Mouse (Mus musculus): Measurements from ENCODE around the gene Cxcl14.

Gene Cxcl14

GRCm38 (mm10) chr13:56289998-56290397 lies 6.4 kb downstream of the Cxcl14 start:
- in situ Hi-C loops (cut with MseI, MboI) = no loop called here

DNA sequence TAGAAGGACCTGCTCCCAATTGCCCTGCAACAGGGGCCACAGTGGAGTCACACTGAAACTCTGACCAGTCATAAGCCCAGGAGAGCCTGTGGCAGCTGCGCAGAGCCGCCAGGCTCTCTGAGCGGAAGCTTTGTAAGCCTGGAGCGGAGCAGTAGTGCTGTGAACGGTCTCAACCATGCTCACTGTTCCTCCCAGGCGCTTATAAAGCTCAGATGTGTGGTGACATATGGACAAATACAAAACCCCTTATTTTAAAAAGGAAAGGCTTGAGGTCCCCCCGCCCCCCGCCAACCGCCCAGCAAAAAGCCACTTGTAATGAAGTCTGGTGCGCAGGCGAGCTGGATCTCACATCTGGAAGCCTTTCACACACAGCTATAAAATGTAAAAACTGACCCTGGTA lies 7.1 kb downstream of the Cxcl14 start:
- in situ Hi-C loops (cut with MseI, MboI) = no loop called here

DNA sequence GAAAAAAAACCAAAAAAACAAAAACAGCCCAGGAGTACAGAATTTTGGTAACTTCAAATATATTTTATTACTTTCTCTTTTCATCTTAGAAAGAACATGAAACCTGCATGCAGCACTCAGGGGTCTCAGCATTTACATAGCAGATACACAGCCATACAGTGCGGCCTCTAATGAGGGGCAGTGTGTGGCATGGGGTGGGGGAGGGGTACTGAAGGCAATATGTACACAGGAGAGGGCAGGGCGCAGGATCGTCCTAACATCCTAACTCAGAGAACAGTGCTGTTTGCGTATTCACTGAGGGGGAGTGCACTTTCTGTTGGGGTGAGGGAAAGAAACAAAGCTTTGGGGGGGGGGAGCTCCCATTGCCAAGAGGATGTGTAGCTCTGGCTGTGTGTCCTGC lies 7.8 kb downstream of the Cxcl14 start:
- in situ Hi-C loops (cut with MseI, MboI) = no loop called here

GRCm38 (mm10) chr13:56287091-56287490 lies 9.3 kb downstream of the Cxcl14 start:
- in situ Hi-C loops (cut with MseI, MboI) = no loop called here

DNA sequence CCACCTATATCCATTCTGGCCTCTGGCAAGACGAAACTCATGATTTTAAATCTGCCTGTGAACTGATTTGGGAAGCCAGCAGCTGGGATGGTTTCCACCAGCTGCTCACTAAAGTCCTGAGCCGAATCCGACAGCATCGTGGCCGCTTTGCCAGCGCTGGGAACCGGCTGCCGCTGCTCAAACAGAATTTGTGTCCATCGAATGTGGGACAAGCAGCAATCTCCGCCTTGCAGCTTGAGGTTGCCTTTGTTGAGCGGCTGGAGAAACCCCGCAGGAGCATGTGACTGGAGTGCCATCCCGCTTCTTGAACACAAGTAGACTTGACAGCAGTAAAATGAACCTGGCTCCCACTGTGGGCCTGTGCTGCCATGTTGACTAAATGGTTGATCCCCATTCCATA lies 13.0 kb downstream of the Cxcl14 start:
- in situ Hi-C loops (cut with MseI, MboI) = loop anchor here (5.0 kb wide), 2 partner anchors 139 to 149 kb away; no protein-coding TSS in a partner anchor

DNA sequence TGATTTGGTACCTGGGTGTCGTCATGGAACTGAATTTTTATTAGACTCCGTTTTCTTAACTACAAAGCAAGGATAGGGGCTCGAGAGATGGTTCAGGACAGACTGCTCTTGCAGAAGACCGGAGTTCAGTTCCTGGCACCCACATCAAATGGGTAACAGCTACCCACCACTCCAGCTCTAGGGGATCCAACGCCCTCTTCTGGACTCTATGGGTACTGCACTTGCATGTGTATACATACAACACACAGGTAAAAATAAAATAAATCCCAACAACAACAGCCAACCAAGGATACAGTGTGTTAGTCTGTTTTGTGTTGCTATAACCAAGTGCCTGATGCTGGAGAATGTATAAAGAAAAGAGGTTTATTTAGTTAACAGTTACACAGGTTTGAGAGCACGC lies 16.0 kb downstream of the Cxcl14 start:
- in situ Hi-C loops (cut with MseI, MboI) = loop anchor here (5.0 kb wide), 2 partner anchors 142 to 152 kb away; no protein-coding TSS in a partner anchor

- in situ Hi-C loops (cut with MseI, MboI) = no loop called here
These were observed 16.9 kb downstream of the Cxcl14 start for GRCm38 (mm10) chr13:56279439-56279838.

DNA sequence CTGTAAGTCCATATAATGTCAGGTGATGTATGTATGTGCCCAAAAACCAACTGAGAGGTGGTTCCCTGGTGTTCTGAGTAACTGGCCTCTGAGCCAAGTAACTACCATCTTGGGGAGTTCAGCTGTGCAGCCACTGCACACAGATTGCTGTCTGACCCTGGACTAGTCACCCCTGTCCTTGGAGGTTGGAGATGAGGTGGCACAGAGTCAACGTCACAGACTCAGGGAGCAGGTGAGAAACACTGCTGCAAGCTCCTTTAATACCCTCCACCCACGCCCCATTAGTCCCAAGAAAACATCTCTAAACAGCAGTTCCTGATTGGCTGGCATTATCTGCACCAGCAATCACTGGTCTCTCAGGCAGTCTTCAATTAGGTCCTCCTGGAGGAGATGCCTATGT lies 21.2 kb downstream of the Cxcl14 start:
- in situ Hi-C loops (cut with MseI, MboI) = no loop called here

- in situ Hi-C loops (cut with MseI, MboI) = no loop called here
These were observed 26.2 kb downstream of the Cxcl14 start for GRCm38 (mm10) chr13:56270124-56270523.

DNA sequence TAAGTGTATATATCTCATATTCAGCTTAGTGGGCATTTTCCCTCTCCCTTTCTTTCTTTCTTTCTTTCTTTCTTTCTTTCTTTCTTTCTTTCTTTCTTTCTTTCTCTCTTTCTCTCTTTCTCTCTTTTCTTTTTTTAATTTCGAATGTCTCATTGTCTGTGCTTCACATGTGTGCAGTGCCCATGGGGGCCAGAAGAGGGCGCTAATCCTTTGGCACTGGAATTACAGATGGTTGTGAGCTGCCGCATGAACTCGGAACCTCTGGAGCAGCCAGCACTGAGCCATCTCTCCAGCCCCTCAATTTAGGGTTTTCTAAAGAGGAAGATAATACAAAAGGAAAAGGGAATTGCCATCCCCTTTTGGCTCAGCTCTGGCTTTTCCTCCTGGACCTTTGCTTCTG lies 29.0 kb downstream of the Cxcl14 start:
- in situ Hi-C loops (cut with MseI, MboI) = loop anchor here (5.0 kb wide), 2 partner anchors 70 to 80 kb away; no protein-coding TSS in a partner anchor

- in situ Hi-C loops (cut with MseI, MboI) = loop anchor here (5.0 kb wide), 2 partner anchors 69 to 79 kb away; no protein-coding TSS in a partner anchor
These were observed 29.9 kb downstream of the Cxcl14 start for GRCm38 (mm10) chr13:56266435-56266834.

GRCm38 (mm10) chr13:56265661-56266060 lies 30.7 kb downstream of the Cxcl14 start:
- in situ Hi-C loops (cut with MseI, MboI) = loop anchor here (5.0 kb wide), 2 partner anchors 68 to 78 kb away; no protein-coding TSS in a partner anchor

- in situ Hi-C loops (cut with MseI, MboI) = no loop called here
These were observed 34.1 kb downstream of the Cxcl14 start for GRCm38 (mm10) chr13:56262269-56262668.

DNA sequence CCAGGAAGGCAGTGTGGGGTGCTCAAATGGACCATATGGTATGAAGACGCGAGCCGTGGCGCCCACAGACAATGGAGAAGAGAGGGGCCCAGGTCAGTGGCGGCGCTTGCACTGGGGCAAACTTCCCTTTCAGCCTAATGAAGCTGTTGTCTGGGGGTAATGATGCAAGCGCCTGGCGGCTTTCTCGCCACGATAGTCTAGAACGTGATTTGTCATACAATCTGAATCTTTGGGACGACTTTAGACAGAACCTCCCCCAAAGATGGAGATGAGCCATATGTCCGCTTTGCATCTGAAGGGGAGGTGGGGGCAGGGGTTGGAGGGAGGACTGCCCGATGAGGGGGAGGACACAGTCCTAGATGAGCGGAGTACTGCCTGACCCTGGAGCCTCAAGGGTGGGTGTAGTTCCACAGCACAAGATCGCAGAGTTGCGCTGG lies 36.0 kb downstream of the Cxcl14 start:
- in situ Hi-C loops (cut with MseI, MboI) = no loop called here

DNA sequence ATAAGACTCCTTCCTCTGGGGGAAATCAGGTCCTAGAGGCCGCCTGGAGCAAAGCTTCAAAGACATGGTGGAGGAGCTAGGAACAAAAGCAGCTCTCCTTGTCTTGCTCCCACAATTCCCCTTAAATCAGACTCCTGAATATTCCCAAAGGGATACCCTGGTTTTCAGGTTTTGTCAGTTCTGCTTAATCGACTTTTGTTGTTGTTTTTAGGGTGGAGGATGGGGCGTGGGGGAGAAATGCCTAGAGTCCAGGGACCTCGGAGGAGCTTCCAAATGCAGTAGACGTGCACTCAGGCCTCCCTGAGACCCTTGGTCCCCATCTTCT lies 36.5 kb downstream of the Cxcl14 start:
- in situ Hi-C loops (cut with MseI, MboI) = no loop called here

- in situ Hi-C loops (cut with MseI, MboI) = no loop called here
These were observed 37.1 kb downstream of the Cxcl14 start for GRCm38 (mm10) chr13:56259021-56259925.

DNA sequence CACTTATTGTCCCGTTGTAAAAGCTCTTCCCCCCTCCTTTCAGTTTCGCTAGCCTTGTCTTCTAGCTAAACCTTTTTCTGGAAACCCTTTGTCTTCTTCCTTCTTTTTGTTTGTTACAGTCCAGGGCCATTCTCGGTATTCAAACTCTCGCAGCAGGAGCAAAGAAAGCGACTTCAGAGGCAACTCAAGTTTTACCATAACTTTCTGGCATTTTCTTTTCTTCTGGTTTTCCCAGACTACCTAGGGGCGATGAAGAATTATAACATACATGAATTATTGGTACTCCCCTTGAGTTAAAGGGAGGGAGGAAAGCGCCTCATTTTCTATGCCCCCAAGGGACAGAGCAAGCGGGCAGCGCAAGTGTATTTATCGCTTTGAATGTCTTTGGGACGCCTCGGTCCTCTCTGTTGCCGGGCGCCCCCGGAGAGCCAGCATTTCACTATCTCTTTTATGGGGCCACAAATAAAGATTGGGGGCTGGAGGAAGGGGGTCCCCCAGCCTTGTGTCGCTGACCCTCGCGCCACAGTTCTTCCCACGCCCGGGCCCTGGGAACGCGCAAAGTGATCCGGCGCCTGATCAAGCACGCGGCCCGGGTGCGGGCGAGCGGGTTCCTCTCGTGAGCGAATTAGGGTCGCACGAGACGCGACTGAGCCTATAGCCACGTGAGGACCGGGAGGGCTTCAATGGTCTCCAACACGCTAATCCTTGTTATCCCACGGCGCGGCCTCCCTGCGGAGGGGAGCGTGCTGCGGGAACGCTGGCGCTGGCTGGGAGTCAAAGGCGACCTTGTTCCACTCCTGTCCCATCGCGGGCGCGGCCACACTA lies 37.9 kb downstream of the Cxcl14 start:
- in situ Hi-C loops (cut with MseI, MboI) = no loop called here

GRCm38 (mm10) chr13:56257469-56258153 lies 38.7 kb downstream of the Cxcl14 start:
- in situ Hi-C loops (cut with MseI, MboI) = no loop called here

DNA sequence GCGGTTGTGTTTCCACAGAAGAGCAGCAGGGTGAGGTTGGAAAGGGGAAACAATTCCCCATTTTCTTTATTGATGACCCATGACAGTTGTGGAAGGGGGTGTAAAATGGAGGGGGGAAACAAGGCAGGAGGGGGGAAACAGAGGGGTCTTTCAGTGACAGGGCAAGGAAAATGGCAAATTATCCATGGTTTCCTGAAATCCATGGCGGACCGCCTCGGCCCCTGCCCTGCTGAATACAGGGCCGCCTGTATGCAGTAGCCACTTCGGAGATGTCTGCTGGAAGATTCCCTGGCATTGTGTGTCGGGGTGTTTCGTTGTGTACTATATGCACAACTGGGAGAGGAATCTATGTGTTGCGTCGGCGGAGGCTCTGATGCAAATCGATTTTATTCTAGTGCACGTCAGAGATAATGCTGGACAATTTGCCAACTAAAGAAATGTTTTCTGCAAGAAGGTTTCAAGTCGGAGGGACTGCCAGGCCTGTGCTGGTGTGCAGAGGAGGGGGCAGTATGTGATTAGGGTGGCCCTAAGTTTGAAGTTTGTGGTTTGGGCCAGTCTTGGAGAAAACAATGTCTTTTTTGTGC lies 39.5 kb downstream of the Cxcl14 start:
- in situ Hi-C loops (cut with MseI, MboI) = no loop called here

DNA sequence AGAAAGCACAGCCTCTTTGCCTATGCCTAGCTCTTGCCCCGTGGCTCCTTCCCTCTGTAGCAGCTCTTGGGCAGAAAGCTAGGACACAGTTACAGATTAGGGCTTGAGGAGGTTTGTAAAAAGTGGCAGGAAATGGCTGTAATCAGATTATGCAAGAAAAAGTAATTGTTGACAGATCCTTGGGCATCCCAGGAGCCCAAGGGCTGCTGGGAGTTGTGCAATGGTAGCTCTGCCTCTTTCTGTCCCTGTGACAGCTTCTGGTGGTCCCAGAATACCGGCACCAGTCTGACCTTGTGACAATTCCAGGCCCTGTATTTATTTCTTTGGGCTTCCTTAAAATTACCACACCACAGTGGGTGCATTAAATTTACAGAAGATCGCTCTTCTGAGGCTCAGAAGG lies 43.0 kb downstream of the Cxcl14 start:
- in situ Hi-C loops (cut with MseI, MboI) = no loop called here

DNA sequence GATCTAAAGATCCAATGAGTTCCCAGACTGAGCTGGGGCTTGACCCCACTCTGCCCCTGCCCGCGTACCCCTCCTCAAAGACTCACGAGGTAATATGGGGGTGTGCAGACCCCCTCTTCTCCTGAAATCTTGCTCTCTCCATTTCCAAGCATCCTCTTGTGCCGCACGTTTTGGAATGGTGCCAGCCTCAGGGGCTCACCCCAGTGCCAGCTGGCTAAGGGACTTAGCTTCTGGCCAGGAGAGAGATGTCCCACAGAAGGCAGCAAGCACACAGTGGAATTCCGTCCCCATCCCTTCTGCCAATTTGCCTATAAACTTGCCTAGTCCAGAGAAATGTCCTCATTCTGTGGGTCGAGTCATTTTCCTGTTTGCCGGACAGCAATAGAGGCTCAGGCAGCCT lies 43.6 kb downstream of the Cxcl14 start:
- in situ Hi-C loops (cut with MseI, MboI) = no loop called here
